Mouse (Mus musculus): ENCODE measurements around the gene Cyld. TPM values are rescaled to one million over a fixed set of nuclear protein-coding genes. Genes with fewer than 3 reads are reported as not detected.

Cyld gene
- 99.2 TPM for total RNA-seq (2023)

GRCm38 (mm10) chr8:88696721-88697641 is at the start of gene Cyld:
Cyld (plus strand) TSS chr8:88697028.

Other genes starting within 250 kb of the Cyld start
- not detected for gene Nkd1, start 175.7 kb upstream of the Cyld start, total RNA-seq (2023)
- 55.5 TPM for gene Snx20, start 60.9 kb upstream of the Cyld start, total RNA-seq (2023)
- 0.73 TPM for gene Nod2, start 49.7 kb upstream of the Cyld start, total RNA-seq (2023)

All from CD8-positive naive resting alpha-beta T cell, adult 57 days (primary cell).